Mouse (Mus musculus) right cerebral cortex, postnatal 36 days (tissue): ENCODE measurements at regions not wholly inside any gene's neighbourhood (a gene's known extent, or its start where the extent isn't known, plus 50 kb on each side); places are given as distances from the start of the nearest gene placed in this dataset.

Source experiments
- DNase-seq, 2 experiments: peaks; one replicate each; pipeline ENCODE4 v3.0.0; 2022; ENCODE audit warnings: low spot score in 2 of 2, mixed read lengths in 1 of 2

GRCm38 (mm10) chr17:64916657-64917056, 80.8 kb upstream of the 4930583I09Rik start:
- no peak for DNase-seq

- no peak for DNase-seq
Observed at GRCm38 (mm10) chr17:64915708-64916107, 79.8 kb upstream of the 4930583I09Rik start.

- no peak for DNase-seq
Observed at GRCm38 (mm10) chr17:64915025-64915424, 79.2 kb upstream of the 4930583I09Rik start.

GRCm38 (mm10) chr17:64914302-64914701, 78.4 kb upstream of the 4930583I09Rik start:
- DNase-seq: no peak

GRCm38 (mm10) chr17:64908671-64909070, 72.8 kb upstream of the 4930583I09Rik start:
- DNase-seq: no peak

GRCm38 (mm10) chr17:64901721-64902623, 66.1 kb upstream of the 4930583I09Rik start:
- no peak for DNase-seq

GRCm38 (mm10) chr17:64897473-64897872, 61.6 kb upstream of the 4930583I09Rik start:
- no peak for DNase-seq

- DNase-seq: no peak
Observed at GRCm38 (mm10) chr17:64895886-64896285, 60.0 kb upstream of the 4930583I09Rik start.

- no peak for DNase-seq
Observed at GRCm38 (mm10) chr17:64895466-64895865, 59.6 kb upstream of the 4930583I09Rik start.

GRCm38 (mm10) chr17:64893182-64893902, 57.5 kb upstream of the 4930583I09Rik start:
- DNase-seq: no peak
